Mouse (Mus musculus) embryonic facial prominence, embryonic 11.5 days (tissue): ENCODE measurements around the gene Olfr1323. TPM values are rescaled to one million over a fixed set of nuclear protein-coding genes. Genes with fewer than 3 reads are reported as not detected.

Source experiments
- ATAC-seq: fragments of 200-750 bp; cut with Nextera tagmentation; replicated peaks from 2 replicates; pipeline ENCODE4 v1.8.0; 2017; ENCODE audit warnings: low read depth; ENCODE audit not compliant: insufficient number of reproducible peaks, low FRiP score, low TSS enrichment
- DNase-seq: peaks from one replicate; pipeline ENCODE4 v3.0.0-alpha.2; 2015; ENCODE audit warnings: low spot score
- H3K27ac ChIP-seq: fragments of 300-500 bp; sonication (generic); replicated peaks from 2 replicates; pipeline ENCODE4 v1.5.1; 2014; ENCODE audit warnings: mild to moderate bottlenecking, low read depth, low read length, control low read depth
- H3K27me3 ChIP-seq: fragments of 300-500 bp; sonication (generic); 2 replicates; pipeline ENCODE4 v1.6.1; 2014; ENCODE audit warnings: mild to moderate bottlenecking, low read length, moderate library complexity, mixed read lengths; ENCODE audit not compliant: control insufficient read depth, insufficient read depth
- H3K36me3 ChIP-seq: fragments of 300-500 bp; sonication (generic); replicated peaks from 2 replicates; pipeline ENCODE4 v1.6.1; 2014; ENCODE audit warnings: low read depth, mild to moderate bottlenecking, low read length, moderate library complexity, mixed read lengths; ENCODE audit not compliant: control insufficient read depth, insufficient read depth
- H3K4me1 ChIP-seq: fragments of 300-500 bp; sonication (generic); 2 replicates; pipeline ENCODE4 v1.6.1; 2014; ENCODE audit warnings: low read length, mixed read lengths; ENCODE audit not compliant: control insufficient read depth, insufficient read depth
- H3K4me2 ChIP-seq: fragments of 300-500 bp; sonication (generic); 2 replicates; pipeline ENCODE4 v1.6.1; 2014; ENCODE audit warnings: low read depth, mild to moderate bottlenecking, control low read depth, low read length, moderate library complexity
- H3K4me3 ChIP-seq: fragments of 300-500 bp; sonication (generic); 2 replicates; pipeline ENCODE4 v1.5.1; 2014; ENCODE audit warnings: low read depth, low read length, control low read depth
- H3K9ac ChIP-seq: fragments of 300-500 bp; sonication (generic); replicated peaks from 2 replicates; pipeline ENCODE4 v1.6.1; 2014; ENCODE audit warnings: mild to moderate bottlenecking, control low read depth, low read length
- H3K9me3 ChIP-seq: fragments of 300-500 bp; sonication (generic); replicated peaks from 2 replicates; pipeline ENCODE4 v1.6.1; 2016; ENCODE audit warnings: mild to moderate bottlenecking, low read length, inconsistent platforms, mixed read lengths; ENCODE audit not compliant: control insufficient read depth
- WGBS: fragments of 180-500 bp; shearing (Covaris S2); extraction: QIAGEN DNeasy Blood & Tissue Kit; methylation state at CpG from one replicate; pipeline ENCODE4 v1.1.7; 2014; 5-methylcytosine and 5-hydroxymethylcytosine counted together
- polyA plus RNA-seq: library from polyadenylated mRNA; unstranded; fragments of >200 nt; fragmentation: Nextera tagmentation; extraction: Ambion mirVana; gene quantifications from 2 replicates; pipeline ENCODE4 v1.2.1, GENCODE M21; 2014

Gene Olfr1323
- not detected in 2 replicates for polyA plus RNA-seq

GRCm38 (mm10) chrX:50019259-50019658 is at the start of gene Olfr1323:
TSS of gene Olfr1323 (minus strand) at chrX:50019359.
- Histone ChIP-seq H3K4me1 (no peaks in the 10 kb centered on the region), H3K27me3 (no peaks in the 10 kb centered on the region), H3K4me3 (no peak within 1 kb of the TSS), H3K4me2 (no peak within 1 kb of the TSS), H3K36me3 (no peaks in the 10 kb centered on the region), H3K9ac (no peak within 1 kb of the TSS), H3K9me3 (no peaks in the 10 kb centered on the region), H3K27ac (no peak within 1 kb of the TSS)
- DNase-seq = no peak
- no peak for ATAC-seq
- 57% methylated on average over 1 of the region's 1 CpGs for WGBS

GRCm38 (mm10) chrX:50012242-50012641 is 6.9 kb downstream of the Olfr1323 start:
- no peaks in the 10 kb centered on the region for H3K9me3 ChIP-seq
- H3K9ac ChIP-seq = no peak overlapping the region
- H3K4me2 ChIP-seq = no peak overlapping the region
- no peak overlapping the region for H3K4me3 ChIP-seq
- ATAC-seq (no peak), DNase-seq (no peak)
- H3K4me1 ChIP-seq = no peaks in the 10 kb centered on the region
- H3K36me3 ChIP-seq = no peaks in the 10 kb centered on the region
- WGBS = 50% methylated on average over 4 of the region's 4 CpGs
- no peaks in the 10 kb centered on the region for H3K27me3 ChIP-seq
- H3K27ac ChIP-seq = no peak overlapping the region

Other genes with a start within 250 kb of the Olfr1323 start
- 3.7 and 5.4 TPM in 2 replicates for gene Igsf1, start 221.6 kb downstream of the Olfr1323 start, polyA plus RNA-seq
- not detected in 2 replicates for gene Olfr1322, start 127.9 kb downstream of the Olfr1323 start, polyA plus RNA-seq